Mouse (Mus musculus): ENCODE measurements around the gene Rhox2b. TPM values are rescaled to one million over a fixed set of nuclear protein-coding genes. Genes with fewer than 3 reads are reported as not detected.

The Rhox2b gene
- not detected in 2 replicates for polyA plus RNA-seq (2012; rRNA removed)

GRCm38 (mm10) chrX:37411767-37412166 lies at the start of gene Rhox2b:
Gene Rhox2b (plus strand): TSS chrX:37412067.

DNA sequence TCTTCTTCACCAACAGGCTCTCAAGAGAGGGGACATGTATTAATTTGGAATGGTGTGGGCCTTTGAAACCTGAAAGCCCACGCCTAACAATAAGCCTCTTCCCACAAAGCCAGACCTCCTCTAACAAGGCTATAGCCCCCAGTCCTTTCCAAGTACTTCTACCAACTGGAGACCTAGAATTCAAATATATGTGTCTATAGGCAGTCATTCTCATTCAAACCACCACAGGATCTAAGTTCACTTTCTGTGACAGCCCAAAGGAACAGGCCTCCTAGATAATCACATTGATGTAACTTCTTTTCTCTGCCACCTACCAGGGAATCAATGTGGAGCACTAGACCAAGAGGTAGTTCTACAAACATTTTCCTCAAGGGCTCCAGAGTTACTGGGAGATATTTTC lies 32.1 kb upstream of the Rhox2b start, which contains the start of gene Rhox3a2:
Rhox3a2 (plus strand) TSS at position 301 of the 400 bp plus-strand sequence.

GRCm38 (mm10) chrX:37390548-37390947 lies 21.3 kb upstream of the Rhox2b start, which contains the start of gene Rhox4a2:
Gene Rhox4a2 (plus strand): TSS chrX:37390848.

DNA sequence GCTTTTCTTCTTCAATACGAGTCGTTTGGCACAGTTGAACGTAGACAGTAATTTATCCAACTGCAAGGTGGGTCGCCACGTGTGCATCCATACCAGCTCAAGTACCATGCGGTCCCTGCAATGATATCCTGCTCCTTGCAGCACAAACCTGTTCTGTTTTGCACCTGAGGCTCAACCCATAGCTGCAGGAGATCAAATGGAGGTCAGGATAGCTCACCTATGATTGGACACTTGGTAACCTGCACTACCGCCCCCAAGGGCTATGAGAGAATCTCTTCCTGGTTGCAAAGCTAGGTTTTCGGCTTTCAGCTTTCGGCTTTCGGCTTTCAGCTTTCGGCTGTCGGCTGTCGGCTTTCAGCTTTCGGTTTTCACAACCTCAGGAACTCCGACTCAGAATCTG lies 20.3 kb downstream of the Rhox2b start, which contains the start of gene Rhox4b:
Rhox4b (plus strand) TSS at position 301 of the 400 bp plus-strand sequence.

GRCm38 (mm10) chrX:37453380-37453779 lies 41.5 kb downstream of the Rhox2b start, which contains the start of gene Rhox2c:
Gene Rhox2c (plus strand): TSS chrX:37453680.

DNA sequence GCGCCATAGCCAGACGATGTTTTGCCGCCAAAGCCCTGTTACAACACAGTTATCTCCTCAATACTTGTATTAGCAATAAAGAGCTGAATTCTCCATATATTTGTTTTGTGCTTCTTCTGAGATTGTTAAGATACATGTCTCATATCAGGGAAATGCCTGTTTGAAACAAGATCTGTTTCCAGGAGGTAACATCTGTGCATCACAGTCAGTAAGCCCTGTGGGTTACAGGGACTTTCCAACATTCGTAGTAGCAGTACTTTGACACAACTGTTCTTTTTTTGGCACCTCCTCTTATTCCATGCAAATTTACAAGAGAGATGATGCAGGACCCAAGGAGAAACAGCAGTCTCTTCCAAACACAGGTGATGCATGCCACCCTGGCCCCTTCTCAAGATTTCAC lies 46.4 kb downstream of the Rhox2b start, which contains the start of gene Rhox3c:
Rhox3c (plus strand) TSS at position 301 of the 400 bp plus-strand sequence.

Other genes starting within 250 kb of the Rhox2b start
- gene Akap14, start 243.2 kb upstream of the Rhox2b start, polyA plus RNA-seq (2012; rRNA removed): 7.0 and 7.1 TPM in 2 replicates
- gene Ndufa1, start 220.9 kb upstream of the Rhox2b start, polyA plus RNA-seq (2012; rRNA removed): 86.4 and 196 TPM in 2 replicates
- gene Rnf113a1, start 220.8 kb upstream of the Rhox2b start, polyA plus RNA-seq (2012; rRNA removed): 2.1 and 2.3 TPM in 2 replicates
- not detected in 2 replicates for gene Gm9, start 201.0 kb upstream of the Rhox2b start, polyA plus RNA-seq (2012; rRNA removed)
- gene Rhox1, start 189.8 kb upstream of the Rhox2b start, polyA plus RNA-seq (2012; rRNA removed): 0.25 and 0.28 TPM in 2 replicates
- gene Rhox2a, start 167.1 kb upstream of the Rhox2b start, polyA plus RNA-seq (2012; rRNA removed): not detected in 2 replicates
- not detected in 2 replicates for gene Rhox3a, start 162.1 kb upstream of the Rhox2b start, polyA plus RNA-seq (2012; rRNA removed)
- not detected in 2 replicates for gene Rhox4a, start 146.7 kb upstream of the Rhox2b start, polyA plus RNA-seq (2012; rRNA removed)
- not detected in 2 replicates for gene Rhox3a2, start 32.0 kb upstream of the Rhox2b start, polyA plus RNA-seq (2012; rRNA removed)
- not detected in 2 replicates for gene Rhox4a2, start 21.2 kb upstream of the Rhox2b start, polyA plus RNA-seq (2012; rRNA removed)
- gene Rhox4b, start 20.4 kb downstream of the Rhox2b start, polyA plus RNA-seq (2012; rRNA removed): not detected in 2 replicates
- not detected in 2 replicates for gene Rhox2c, start 41.6 kb downstream of the Rhox2b start, polyA plus RNA-seq (2012; rRNA removed)
- gene Rhox3c, start 46.5 kb downstream of the Rhox2b start, polyA plus RNA-seq (2012; rRNA removed): not detected in 2 replicates
- gene Rhox4c, start 68.3 kb downstream of the Rhox2b start, polyA plus RNA-seq (2012; rRNA removed): not detected in 2 replicates
- not detected in 2 replicates for gene Rhox2d, start 81.4 kb downstream of the Rhox2b start, polyA plus RNA-seq (2012; rRNA removed)
- gene Rhox4d, start 102.3 kb downstream of the Rhox2b start, polyA plus RNA-seq (2012; rRNA removed): not detected in 2 replicates
- not detected in 2 replicates for gene Rhox2e, start 118.4 kb downstream of the Rhox2b start, polyA plus RNA-seq (2012; rRNA removed)
- gene Rhox3e, start 130.0 kb downstream of the Rhox2b start, polyA plus RNA-seq (2012; rRNA removed): not detected in 2 replicates
- gene Rhox4e, start 145.3 kb downstream of the Rhox2b start, polyA plus RNA-seq (2012; rRNA removed): not detected in 2 replicates
- gene Rhox2f, start 159.3 kb downstream of the Rhox2b start, polyA plus RNA-seq (2012; rRNA removed): not detected in 2 replicates
- gene Rhox3f, start 168.9 kb downstream of the Rhox2b start, polyA plus RNA-seq (2012; rRNA removed): not detected in 2 replicates
- gene Rhox4f, start 195.6 kb downstream of the Rhox2b start, polyA plus RNA-seq (2012; rRNA removed): not detected in 2 replicates
- gene Rhox3g, start 216.5 kb downstream of the Rhox2b start, polyA plus RNA-seq (2012; rRNA removed): not detected in 2 replicates
- not detected in 2 replicates for gene Rhox2g, start 231.4 kb downstream of the Rhox2b start, polyA plus RNA-seq (2012; rRNA removed)
- gene Rhox4g, start 239.3 kb downstream of the Rhox2b start, polyA plus RNA-seq (2012; rRNA removed): not detected in 2 replicates

Data from ovary, adult 2 months (tissue).